Mouse (Mus musculus) layer of hippocampus, postnatal 10 days (tissue): ENCODE measurements around the gene Laptm4a. TPM values are rescaled to one million over a fixed set of nuclear protein-coding genes. Genes with fewer than 3 reads are reported as not detected.

Experiments
- DNase-seq, 2 experiments: peaks; one replicate each; pipeline ENCODE4 v3.0.0; 2021; ENCODE audit warnings: low spot score in 2 of 2
- long read RNA-seq: library from polyadenylated mRNA; stranded (forward); transcript quantifications from one replicate; pipeline ENCODE4 v2.0.0, GENCODE M21; 2023
- total RNA-seq, 2 experiments: library from RNA; stranded (reverse); gene quantifications; 2 replicates each; pipeline ENCODE4 v1.2.3; 2021

The Laptm4a gene
- 100 to 1,000 TPM; 205 to 226 TPM for total RNA-seq
- long read RNA-seq, transcript Laptm4a-201 (7 exons, 1,773 nt): major isoform, 66 of 91 reads
- long read RNA-seq, partial matches to known transcripts: 5 of 91 reads
- long read RNA-seq, other reads (novel, unspliced or antisense): 20 of 91 reads

DNA sequence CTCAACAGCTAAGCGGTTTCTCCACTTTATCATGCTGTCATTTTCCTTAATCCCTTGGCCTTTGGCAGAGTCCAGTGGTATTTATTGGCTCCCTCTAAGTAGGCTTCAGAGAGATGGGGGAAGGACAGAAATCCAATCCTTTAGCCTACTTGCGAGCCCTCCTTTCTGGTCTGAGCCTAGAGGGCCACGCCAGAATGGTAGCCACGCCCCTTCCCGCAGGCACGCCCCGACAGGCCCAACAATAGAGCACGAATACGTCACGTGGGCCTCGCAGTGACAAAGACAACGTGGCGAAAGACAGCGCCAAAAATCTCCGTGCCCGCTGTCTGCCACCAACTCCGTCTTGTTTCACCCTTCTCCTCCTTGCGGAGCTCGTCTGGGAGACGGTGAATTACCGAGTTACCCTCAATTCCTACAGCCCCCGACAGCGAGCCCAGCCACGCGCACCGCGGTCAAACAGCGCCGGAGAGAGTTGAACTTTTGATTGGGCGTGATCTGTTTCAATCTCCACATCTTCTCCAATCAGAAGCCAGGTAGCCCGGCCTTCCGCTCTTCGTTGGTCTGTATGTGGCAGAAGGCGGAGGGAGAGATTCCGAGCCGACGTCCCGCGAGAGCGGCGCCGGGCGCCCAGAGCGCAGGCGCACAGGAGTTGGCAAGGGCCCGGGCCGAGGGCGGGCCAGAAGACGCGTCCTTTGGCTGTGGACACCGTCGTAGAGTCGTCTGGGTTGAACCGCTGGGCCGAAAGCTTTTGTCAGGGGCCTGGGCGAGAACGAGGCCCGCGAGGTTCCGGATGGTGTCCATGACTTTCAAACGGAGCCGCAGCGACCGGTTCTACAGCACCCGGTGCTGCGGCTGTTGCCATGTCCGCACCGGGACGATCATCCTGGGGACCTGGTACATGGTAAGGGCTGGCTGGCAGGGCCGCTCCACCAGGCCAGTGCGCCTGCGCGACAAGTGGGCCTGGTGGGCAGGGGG is at the start of gene Laptm4a:
TSS of gene Laptm4a (plus strand) at position 271 of the 975 bp plus-strand sequence.
- DNase-seq: peak; percentile 95 to 98

DNA sequence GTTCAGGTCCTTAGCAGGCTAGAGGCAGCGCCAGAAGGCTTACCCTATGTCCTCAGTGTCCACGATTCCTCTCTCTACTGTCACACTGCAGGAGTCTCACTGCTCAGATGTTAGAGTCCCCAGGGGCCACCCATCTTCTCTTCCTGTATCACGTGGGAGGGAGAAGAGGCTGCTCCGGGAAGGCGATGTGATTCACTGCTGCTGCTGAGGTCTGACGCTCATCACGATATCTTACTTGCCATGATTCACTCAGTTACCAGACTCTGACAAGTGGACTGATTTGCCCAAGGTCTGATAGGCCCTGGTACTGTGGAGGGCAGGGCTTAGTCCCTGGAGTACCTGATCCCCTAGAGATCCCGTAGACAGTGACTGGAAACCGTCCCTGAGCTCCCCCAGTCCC is 45.9 kb upstream of the Laptm4a start:
- DNase-seq: no peak

- no peak for DNase-seq
These were observed 44.6 kb upstream of the Laptm4a start for GRCm38 (mm10) chr12:8876865-8877264.

DNA sequence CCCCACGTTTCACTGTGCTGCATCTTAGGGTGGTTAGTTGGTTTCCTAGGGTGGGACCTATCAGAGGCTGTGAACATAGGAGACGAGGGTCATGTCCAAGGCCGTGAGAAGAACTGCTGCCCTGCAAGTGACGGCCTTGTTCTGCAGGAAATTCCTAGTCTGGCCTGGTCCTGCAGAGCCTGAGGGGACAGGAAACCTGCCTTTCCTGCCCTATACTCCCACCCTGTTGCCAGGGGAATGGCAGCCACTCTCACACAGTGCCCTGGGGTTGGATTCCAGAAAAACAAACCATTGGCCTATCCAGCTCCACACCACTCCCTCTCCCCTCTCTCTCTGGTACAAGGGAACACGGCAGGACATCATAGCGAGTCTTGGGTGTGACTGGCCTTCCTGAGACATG is 44.1 kb upstream of the Laptm4a start:
- no peak for DNase-seq

GRCm38 (mm10) chr12:8878752-8879151 is 42.7 kb upstream of the Laptm4a start:
- DNase-seq: no peak

- DNase-seq: no peak
These were observed 42.1 kb upstream of the Laptm4a start for GRCm38 (mm10) chr12:8879389-8879788.

DNA sequence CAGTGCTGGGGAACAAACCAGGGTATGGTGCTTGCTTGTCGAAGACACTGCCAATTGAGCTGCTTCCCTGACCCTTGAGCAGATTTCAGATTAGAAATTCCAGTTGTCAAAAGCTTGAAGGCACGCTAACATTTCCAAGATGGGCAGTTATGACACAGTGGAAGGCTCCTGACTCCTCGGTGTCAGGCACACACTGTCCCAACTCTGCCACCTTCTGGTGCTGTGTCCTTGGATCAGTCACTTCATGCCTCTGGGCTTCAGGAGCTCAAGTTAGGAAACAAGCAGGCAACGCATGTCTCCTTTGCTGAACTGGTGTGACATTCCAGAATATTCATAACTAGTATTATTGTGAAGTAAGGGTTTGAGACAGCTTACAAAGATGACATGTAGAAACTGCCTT is 39.7 kb upstream of the Laptm4a start:
- no peak for DNase-seq

GRCm38 (mm10) chr12:8882376-8882775 is 39.1 kb upstream of the Laptm4a start:
- no peak for DNase-seq

DNA sequence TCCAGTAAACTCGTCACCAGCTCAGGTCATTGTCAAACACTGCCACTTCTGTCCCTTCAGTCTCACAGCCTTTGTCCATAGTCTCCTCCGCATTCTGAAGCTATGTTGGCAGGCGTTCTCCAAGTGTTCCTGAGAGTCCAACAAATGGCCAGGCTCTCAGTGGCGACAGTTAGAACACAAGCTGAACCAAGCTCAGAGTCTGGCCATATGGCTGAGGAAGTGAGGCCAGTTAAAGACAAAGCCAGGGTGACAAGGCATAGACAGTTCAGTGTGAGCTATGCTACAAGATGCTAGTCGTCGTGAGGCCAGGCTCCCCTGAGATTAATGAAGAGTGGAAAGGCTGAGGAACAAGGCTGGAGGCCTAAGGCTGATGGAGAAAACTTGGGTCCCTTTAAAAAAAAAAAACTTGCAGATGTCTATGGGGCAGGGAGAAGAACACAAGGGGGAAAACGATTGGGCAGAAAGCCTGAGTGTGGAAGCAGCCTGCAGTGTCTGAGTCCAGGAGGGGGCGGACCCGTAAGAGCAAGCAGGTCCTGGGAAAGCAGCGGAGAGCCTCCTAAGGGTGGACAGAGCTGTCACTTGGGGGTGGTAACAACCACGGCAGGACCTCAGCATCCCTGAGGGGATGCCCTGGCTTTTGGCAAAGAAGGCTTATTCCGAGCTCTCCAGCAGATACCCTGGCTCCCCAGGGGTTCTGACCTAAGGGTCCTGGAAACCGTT is 36.9 kb upstream of the Laptm4a start:
- DNase-seq: no peak

- no peak for DNase-seq
These were observed 36.3 kb upstream of the Laptm4a start for GRCm38 (mm10) chr12:8885146-8885543.

- DNase-seq: no peak
These were observed 35.5 kb upstream of the Laptm4a start for GRCm38 (mm10) chr12:8885950-8886349.

DNA sequence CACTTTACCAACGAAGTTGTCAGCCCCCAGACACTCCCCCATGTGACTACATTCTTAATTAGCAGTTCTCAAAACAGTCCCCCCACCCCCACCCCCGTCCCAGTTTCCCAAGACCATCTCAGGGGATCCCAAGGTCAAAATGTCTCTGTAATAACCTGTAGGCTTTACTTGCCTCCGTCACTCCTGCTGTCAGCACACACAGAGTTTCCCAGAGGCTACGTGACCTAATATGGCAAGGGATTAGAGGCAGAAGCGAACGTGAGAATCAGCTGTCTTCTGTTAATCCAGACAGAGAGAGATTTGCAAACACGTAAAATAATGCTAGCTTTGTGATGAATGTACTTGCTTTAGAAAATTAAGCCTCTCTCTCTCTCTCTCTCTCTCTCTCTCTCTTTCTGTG is 33.0 kb upstream of the Laptm4a start:
- no peak for DNase-seq

- peak; percentile 80 for DNase-seq
These were observed 32.3 kb upstream of the Laptm4a start for GRCm38 (mm10) chr12:8889117-8889665.

DNA sequence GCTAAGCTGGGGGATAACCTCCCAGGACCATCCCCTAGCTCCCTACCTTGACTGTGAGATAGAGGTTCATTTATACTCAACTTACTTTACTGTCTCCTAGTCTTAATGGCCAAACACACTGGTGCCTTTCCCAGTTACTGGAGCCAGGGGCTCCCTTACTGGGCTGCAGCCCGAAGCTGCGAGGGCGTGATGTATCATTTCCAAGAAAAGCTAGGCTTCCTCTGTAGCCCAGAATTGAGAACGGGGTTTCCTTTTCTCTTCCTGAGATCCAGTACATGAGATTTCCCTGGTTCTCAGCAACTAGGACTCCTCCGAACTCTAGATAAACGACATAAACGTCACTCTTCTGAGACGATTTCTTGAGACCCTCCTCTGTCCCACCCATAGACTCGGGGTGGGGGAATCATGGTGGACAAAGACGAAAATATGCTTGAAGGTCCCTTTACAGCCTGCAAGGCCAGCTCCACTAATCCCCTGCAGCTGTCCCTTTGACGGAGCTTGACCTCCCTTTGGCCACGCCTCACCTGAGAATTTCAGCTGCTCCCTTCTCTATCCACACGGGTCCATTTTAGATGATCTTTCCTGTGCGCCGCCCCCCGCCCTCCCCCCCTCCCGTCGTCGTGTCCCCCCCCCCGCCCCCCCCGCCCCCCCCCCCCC is 28.5 kb upstream of the Laptm4a start:
- no peak for DNase-seq

DNA sequence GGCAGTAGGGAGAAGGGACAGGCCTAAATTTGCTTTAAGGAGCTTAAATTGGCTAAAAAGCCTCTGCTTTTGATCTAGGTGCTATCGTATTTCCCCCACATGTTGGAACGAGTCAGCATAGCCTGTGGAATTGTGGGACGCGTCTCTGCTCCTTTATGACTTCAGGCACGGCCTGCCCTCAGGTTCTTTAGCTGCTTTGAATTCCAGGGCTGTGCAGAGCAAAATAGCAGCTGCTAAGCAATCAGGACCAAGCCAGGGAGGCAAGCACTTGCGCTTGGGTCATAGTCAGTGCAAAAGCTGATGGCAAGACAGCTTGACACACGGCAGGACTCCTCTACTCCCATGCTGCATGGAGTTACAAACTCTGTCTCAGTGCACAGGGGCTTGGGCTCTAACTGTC is 24.3 kb upstream of the Laptm4a start:
- DNase-seq: no peak

- DNase-seq: no peak
These were observed 22.3 kb upstream of the Laptm4a start for GRCm38 (mm10) chr12:8898879-8899785.

DNA sequence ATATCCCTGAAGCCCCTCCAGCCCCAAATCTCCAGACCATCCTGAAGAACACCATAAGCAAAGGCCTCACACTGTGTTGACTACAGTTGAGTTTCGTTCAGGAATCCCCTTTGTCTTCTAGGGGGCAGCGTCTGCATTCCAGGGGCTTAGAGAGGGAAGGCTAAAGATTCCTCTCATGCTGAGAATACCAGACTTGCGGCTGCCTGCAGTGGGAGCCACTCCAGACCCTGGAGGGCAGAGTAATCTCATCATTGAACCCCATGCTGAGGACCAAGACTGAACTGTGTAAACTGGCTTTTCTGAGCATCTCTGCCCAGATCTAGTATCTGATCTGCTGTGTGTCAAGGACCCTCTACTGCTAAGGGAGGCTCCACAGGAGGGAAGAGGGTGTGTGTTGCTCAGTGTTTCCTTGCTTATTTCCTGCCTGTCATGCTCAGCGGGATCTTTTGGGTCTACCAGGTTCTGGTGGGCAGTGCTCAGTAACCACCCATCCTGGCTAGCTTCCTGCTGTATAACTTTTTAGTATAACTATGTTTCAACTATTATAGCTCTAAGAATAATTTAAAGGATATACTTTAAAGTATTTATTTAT is 21.3 kb upstream of the Laptm4a start:
- DNase-seq: no peak

- DNase-seq: no peak
These were observed 20.4 kb upstream of the Laptm4a start for GRCm38 (mm10) chr12:8900919-8901663.

DNA sequence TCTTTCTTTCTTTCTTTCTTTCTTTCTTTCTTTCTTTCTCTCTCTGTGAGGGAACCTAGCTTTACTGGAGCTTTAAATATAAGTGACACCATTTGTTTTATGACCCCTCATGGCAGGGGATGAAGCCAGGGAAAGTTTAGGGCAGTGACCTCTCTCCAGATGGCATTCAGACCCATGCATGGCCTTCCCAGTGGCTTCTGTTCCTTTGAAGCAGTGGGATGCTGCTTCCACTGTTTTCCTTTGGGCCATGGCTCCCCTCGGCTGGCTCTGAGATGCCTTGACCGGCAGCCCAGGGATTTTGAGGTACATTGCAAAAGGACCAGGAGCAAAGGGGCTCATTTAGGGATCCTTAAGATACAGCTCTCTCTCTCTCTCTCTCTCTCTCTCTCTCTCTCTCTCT is 19.5 kb upstream of the Laptm4a start:
- no peak for DNase-seq
